Mouse (Mus musculus) WW6 (cell line): ENCODE measurements around the gene Stc2.

Source experiments
- DNase-seq: peaks from one replicate; pipeline ENCODE4 v3.0.0-alpha.2; 2013; ENCODE audit warnings: low read depth, low spot score

Gene Stc2

GRCm38 (mm10) chr11:31369648-31370286 lies at the start of gene Stc2:
Gene Stc2 (minus strand): TSS chr11:31370074.
- peak; percentile 83 for DNase-seq

- no peak for DNase-seq
Measured at GRCm38 (mm10) chr11:31417071-31417470, 47.2 kb upstream of the Stc2 start.

GRCm38 (mm10) chr11:31412376-31412775 lies 42.5 kb upstream of the Stc2 start:
- DNase-seq: no peak

GRCm38 (mm10) chr11:31406736-31407135 lies 36.9 kb upstream of the Stc2 start:
- DNase-seq: no peak

- DNase-seq: no peak
Measured at GRCm38 (mm10) chr11:31403080-31403479, 33.2 kb upstream of the Stc2 start.

GRCm38 (mm10) chr11:31398604-31399003 lies 28.7 kb upstream of the Stc2 start:
- no peak for DNase-seq

GRCm38 (mm10) chr11:31396638-31397417 lies 27.0 kb upstream of the Stc2 start:
- no peak for DNase-seq

GRCm38 (mm10) chr11:31394026-31394425 lies 24.2 kb upstream of the Stc2 start:
- DNase-seq: no peak

GRCm38 (mm10) chr11:31392340-31392739 lies 22.5 kb upstream of the Stc2 start:
- no peak for DNase-seq

- no peak for DNase-seq
Measured at GRCm38 (mm10) chr11:31388890-31389289, 19.0 kb upstream of the Stc2 start.

GRCm38 (mm10) chr11:31387526-31387925 lies 17.7 kb upstream of the Stc2 start:
- DNase-seq: no peak

GRCm38 (mm10) chr11:31386571-31386970 lies 16.7 kb upstream of the Stc2 start:
- no peak for DNase-seq

- no peak for DNase-seq
Measured at GRCm38 (mm10) chr11:31383968-31384367, 14.1 kb upstream of the Stc2 start.

- no peak for DNase-seq
Measured at GRCm38 (mm10) chr11:31382145-31382544, 12.3 kb upstream of the Stc2 start.

- peak; percentile 64 for DNase-seq
Measured at GRCm38 (mm10) chr11:31373438-31373837, 3.6 kb upstream of the Stc2 start.

- DNase-seq: no peak
Measured at GRCm38 (mm10) chr11:31372206-31372605, 2.3 kb upstream of the Stc2 start.

GRCm38 (mm10) chr11:31371256-31371838 lies 1.5 kb upstream of the Stc2 start:
- DNase-seq: no peak

- no peak for DNase-seq
Measured at GRCm38 (mm10) chr11:31370436-31371230, 759 bp upstream of the Stc2 start.

- peak; percentile 46 for DNase-seq
Measured at GRCm38 (mm10) chr11:31368965-31369647, 768 bp downstream of the Stc2 start.

GRCm38 (mm10) chr11:31368252-31368964 lies 1.5 kb downstream of the Stc2 start:
- no peak for DNase-seq

GRCm38 (mm10) chr11:31366827-31367226 lies 3.0 kb downstream of the Stc2 start:
- DNase-seq: no peak
